Mouse (Mus musculus) T-helper 2 cell (primary cell): ENCODE measurements at regions not wholly inside any gene's neighbourhood (a gene's known extent, or its start where the extent isn't known, plus 50 kb on each side); places are given as distances from the start of the nearest gene placed in this dataset.

ENCODE experiments used
- in situ Hi-C: fragments of 300-600 bp; cut with MboI, MseI; formaldehyde crosslinking; loops from one replicate; pipeline ENCODE4 v1.15.1; 2025; ENCODE audit warnings: high pct_unique_total_duplicates

DNA sequence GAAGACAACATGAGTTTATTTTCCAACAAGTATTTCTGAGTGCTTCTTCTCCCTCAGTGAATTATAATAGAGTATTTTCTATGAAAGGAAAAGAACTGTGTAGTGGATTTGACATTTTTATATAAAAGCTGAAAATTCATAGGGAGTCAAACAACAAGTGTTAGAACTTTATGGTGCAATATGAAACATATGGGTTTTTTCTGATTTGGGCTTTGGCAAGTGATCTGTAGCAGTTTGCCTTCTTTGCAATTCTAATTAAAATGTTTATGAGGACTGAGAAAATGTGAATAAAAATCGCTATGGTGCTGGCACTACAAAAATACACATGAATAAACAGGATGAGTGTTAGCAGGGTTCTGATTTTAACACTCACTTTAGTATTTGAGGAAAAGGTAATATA lies 341.0 kb downstream of the Gabrg1 start:
- in situ Hi-C loops: no loop called here

DNA sequence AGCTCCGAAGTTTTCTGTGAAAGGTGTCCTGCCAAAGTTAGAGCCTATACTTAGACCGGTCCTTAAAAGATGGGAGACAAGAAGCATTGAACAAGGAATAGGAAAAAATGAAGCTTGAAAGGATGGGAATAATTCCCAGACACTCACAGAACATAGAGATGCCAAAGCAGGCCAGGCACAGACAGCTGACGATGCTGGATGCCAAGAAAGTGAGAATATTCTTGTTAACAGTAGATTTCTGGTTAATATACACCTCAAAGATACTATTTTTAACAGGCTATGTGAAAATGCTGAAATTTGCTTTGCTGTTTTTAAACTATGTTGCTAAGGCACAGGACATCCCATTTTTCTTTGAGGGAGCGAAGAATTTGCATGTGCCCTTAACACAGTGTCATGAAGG lies 366.3 kb downstream of the Gabrg1 start:
- in situ Hi-C loops: no loop called here

DNA sequence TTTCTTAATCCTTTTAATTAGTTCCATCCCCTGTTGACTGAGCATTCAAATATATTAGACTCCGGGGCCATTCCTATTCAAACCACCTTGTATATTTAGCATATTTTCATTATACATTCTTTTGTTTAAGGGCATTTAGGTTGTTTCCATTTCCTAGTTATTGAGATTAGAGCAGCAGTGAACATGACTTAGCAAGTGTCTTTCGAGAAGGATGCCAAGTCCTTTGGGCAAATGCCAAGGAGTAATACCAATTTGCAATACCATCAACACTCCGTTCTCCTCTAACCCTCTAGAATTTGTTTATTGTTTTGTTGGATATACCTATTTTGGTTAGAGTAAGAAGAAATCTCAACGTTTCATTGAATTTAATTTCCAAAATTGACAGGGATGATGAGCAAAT lies 407.8 kb downstream of the Gabrg1 start:
- in situ Hi-C loops: no loop called here

DNA sequence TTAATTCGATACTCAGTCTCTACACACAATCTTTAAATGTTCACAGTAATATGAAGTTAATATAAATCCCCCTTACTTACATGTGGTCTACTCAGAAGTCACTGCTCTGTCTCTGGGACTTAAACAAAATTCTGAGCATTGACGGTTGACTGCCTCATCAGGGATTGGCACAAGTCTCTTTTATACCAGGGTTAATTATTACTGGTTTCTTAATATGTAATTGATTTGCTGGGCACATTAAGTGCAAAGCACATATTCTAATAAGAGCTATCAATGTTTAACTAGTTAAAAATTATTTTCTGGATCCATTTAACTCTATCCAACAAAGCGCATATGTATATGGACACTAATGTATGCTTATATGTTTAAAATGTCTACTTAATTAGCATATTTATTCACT lies 441.9 kb downstream of the Gabrg1 start:
- in situ Hi-C loops: no loop called here

DNA sequence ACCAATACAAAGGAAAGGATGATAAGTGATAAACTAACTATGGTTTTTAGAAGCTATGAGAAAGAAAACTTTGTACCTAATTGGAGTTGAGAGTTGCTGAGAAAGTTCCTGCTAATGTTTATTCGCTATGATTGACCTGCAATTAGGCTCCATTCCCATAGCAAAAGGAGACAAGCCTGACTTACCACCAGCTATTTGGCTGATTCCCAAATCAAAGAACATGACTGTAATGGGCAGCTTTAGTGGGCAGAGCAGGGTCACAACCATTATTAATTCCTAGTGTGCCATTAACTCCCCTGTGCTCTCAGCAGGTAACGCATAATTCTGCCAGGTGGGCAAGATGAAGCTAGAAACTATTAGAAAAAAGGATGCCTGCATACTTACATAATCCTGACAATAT lies 452.5 kb downstream of the Gabrg1 start:
- in situ Hi-C loops: loop anchor here (10.0 kb wide), 1 partner anchor 1035 kb away; no protein-coding TSS in a partner anchor

DNA sequence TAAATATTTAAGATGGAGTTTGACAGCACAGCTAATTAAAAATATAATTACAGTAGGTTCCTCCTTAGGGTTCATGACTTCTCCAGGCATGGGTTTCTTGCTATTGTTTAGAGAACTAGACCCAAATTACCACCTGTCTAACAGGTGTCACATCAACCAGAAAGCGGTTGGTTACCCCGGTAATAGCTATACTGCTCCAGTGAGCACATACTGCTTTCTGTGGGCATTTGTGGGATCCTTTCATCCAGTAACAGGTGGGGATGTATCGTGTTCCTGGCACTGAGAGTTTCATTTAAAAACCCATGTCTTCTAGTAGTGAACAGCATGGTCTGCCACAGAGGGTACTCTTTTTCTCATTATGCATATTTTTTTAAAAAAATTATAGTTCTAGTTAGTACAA lies 455.1 kb downstream of the Gabrg1 start:
- in situ Hi-C loops: loop anchor here (10.0 kb wide), 1 partner anchor 1037 kb away; no protein-coding TSS in a partner anchor
